In genomic region chr1:172148955-172149815, GRCm38 (mm10) we compare ENCODE assay signal across 8 mouse cellular contexts. TPM values are rescaled to one million over a fixed set of nuclear protein-coding genes. Genes with fewer than 3 reads are reported as not detected.
DNase-seq lines count a peak whose midpoint lies in the region; ATAC-seq and TF ChIP-seq lines count a peak whose summit lies in the region.

No protein-coding gene starts in this region.

- peak overlapping the region; percentile 82 for H3K4me2 ChIP-seq in heart, embryonic 11.5 days
- peak overlapping the region; percentile 97 for H3K4me2 ChIP-seq in CH12.LX (ENCODE audit: insufficient read depth, low read depth, poor library complexity, severe bottlenecking)
- peak overlapping the region; percentile 58 for H3K4me2 ChIP-seq in limb, embryonic 15.5 days

- H3K4me3 ChIP-seq in heart, embryonic 11.5 days (ENCODE audit: low read depth, low read length) = peak overlapping the region; percentile 93
- peak overlapping the region; percentile 96 to 100 (median 96) for H3K4me3 ChIP-seq in CH12.LX (replicated peaks in 1 of 3; ENCODE audit: low read depth in 2 of 3, low read length in 2 of 3, poor library complexity in 1 of 3)
- peak overlapping the region; percentile 91 for H3K4me3 ChIP-seq in embryonic fibroblast, embryonic 13.5 days (ENCODE audit: insufficient read depth, low read length)
- H3K4me3 ChIP-seq in limb, embryonic 15.5 days = peak overlapping the region; percentile 89
- H3K4me3 ChIP-seq in small intestine, adult 2 months (ENCODE audit: low read depth, low read length) = peak overlapping the region; percentile 76

- no peaks in the 10 kb centered on the region for H3K27me3 ChIP-seq in heart, embryonic 11.5 days (ENCODE audit: control insufficient read depth, insufficient read depth, low read length)
- no peaks in the 10 kb centered on the region for H3K27me3 ChIP-seq in CH12.LX (replicated peaks)
- no peaks in the 10 kb centered on the region for H3K27me3 ChIP-seq in limb, embryonic 15.5 days
- no peaks in the 10 kb centered on the region for H3K27me3 ChIP-seq in small intestine, adult 2 months (ENCODE audit: control insufficient read depth, insufficient read depth, low read length)

- dilution Hi-C loops in CH12.LX (cut with MboI; ENCODE audit: extremely low pct_ligation_motif_present, extremely low pct_unique_long_range_greater_than_20kb, low sequenced_read_pairs) = no loop called here

- 0 out of 2 replicates have a peak, but pooled peaks cover 4% of the 10 kb centered on the region for H3K4me1 ChIP-seq in heart, embryonic 11.5 days (ENCODE audit: control insufficient read depth, insufficient read depth, low read length)
- H3K4me1 ChIP-seq in CH12.LX (ENCODE audit: control insufficient read depth in 1 of 2, insufficient read depth in 2 of 2) = peaks cover 2 to 22% of the 10 kb centered on the region in 2 experiments; a peak in 3 of 4 replicates
- H3K4me1 ChIP-seq in embryonic fibroblast, embryonic 13.5 days (ENCODE audit: control insufficient read depth, insufficient read depth, low read length) = no peaks in the 10 kb centered on the region; the same call in 1 of the 2 replicates
- peaks cover 15% of the 10 kb centered on the region; the same call in 1 of the 2 replicates for H3K4me1 ChIP-seq in limb, embryonic 15.5 days
- peaks cover 2% of the 10 kb centered on the region; the same call in 1 of the 2 replicates for H3K4me1 ChIP-seq in small intestine, adult 2 months (ENCODE audit: control insufficient read depth, insufficient read depth, insufficient read length, low read length)

- no peak for TF ChIP-seq RAD21 in CH12.LX (IDR thresholded peaks at IDR 0.05; ENCODE audit: low read depth, low read length)

- WGBS in heart, embryonic 11.5 days (ENCODE audit: insufficient replicate concordance) = 17% methylated on average over 19 of the region's 19 CpGs
- 12% methylated on average over 19 of the region's 19 CpGs for WGBS in limb, embryonic 15.5 days
- WGBS in small intestine, adult 2 months = 6% methylated on average over 19 of the region's 19 CpGs

- peak overlapping the region; percentile 97 for H3K27ac ChIP-seq in heart, embryonic 11.5 days (ENCODE audit: low read depth, low read length)
- no peak overlapping the region for H3K27ac ChIP-seq in CH12.LX (ENCODE audit: insufficient read depth, low read depth)
- peak overlapping the region; percentile 88 for H3K27ac ChIP-seq in embryonic fibroblast, embryonic 13.5 days (ENCODE audit: insufficient read depth, low read length)
- peak overlapping the region; percentile 96 for H3K27ac ChIP-seq in limb, embryonic 15.5 days
- peak overlapping the region; percentile 80 for H3K27ac ChIP-seq in small intestine, adult 2 months (ENCODE audit: insufficient read depth, low read depth, low read length)

- no peak for TF ChIP-seq CTCF in CH12.LX (conservative IDR thresholded peaks at IDR 0.05 in 1 of 2, IDR thresholded peaks at IDR 0.05 in 1 of 2; ENCODE audit: low read depth in 2 of 2, low read length in 2 of 2)
- TF ChIP-seq CTCF in embryonic fibroblast, embryonic 13.5 days (IDR thresholded peaks at IDR 0.05; ENCODE audit: borderline replicate concordance, insufficient read depth, low read length) = no peak
- no peak for TF ChIP-seq CTCF in small intestine, adult 2 months (IDR thresholded peaks at IDR 0.05; ENCODE audit: extremely low read depth, insufficient read length, insufficient replicate concordance, low read depth, low read length)

- intact Hi-C loops in heart, postnatal 14 days (cut with DNase I) = loop anchor here (1.0 kb wide), 1 partner anchor 163 kb away; no protein-coding TSS in a partner anchor

- H3K9me3 ChIP-seq in heart, embryonic 11.5 days (replicated peaks; ENCODE audit: control insufficient read depth, low read length) = no peaks in the 10 kb centered on the region
- H3K9me3 ChIP-seq in CH12.LX (replicated peaks; ENCODE audit: low read length) = no peaks in the 10 kb centered on the region
- H3K9me3 ChIP-seq in limb, embryonic 15.5 days = no peaks in the 10 kb centered on the region

- DNase-seq in heart, postnatal 14 days = no peak
- DNase-seq in CH12.LX (ENCODE audit: extremely low read depth) = no peak
- DNase-seq in natural killer cell, adult 2 months (ENCODE audit: low spot score in 2 of 2) = no peak

- no peak; the same call in 1 of the 2 replicates for TF ChIP-seq POLR2A in CH12.LX (IDR thresholded peaks at IDR 0.05; ENCODE audit: low read depth, low read length)
- TF ChIP-seq POLR2A in embryonic fibroblast, embryonic 13.5 days (IDR thresholded peaks at IDR 0.05; ENCODE audit: low read depth, low read length) = no peak
- no peak for TF ChIP-seq POLR2A in small intestine, adult 2 months (IDR thresholded peaks at IDR 0.05; ENCODE audit: low read depth, low read length)

- TF ChIP-seq EP300 in CH12.LX (IDR thresholded peaks at IDR 0.05; ENCODE audit: low read length) = no peak; the same call in 1 of the 2 replicates

- peaks cover 22% of the 10 kb centered on the region for H3K36me3 ChIP-seq in heart, embryonic 11.5 days (ENCODE audit: control insufficient read depth, insufficient read depth, low read length)
- peaks cover 24 to 41% of the 10 kb centered on the region in 2 experiments for H3K36me3 ChIP-seq in CH12.LX (replicated peaks in 1 of 2; ENCODE audit: control insufficient read depth in 1 of 2, insufficient read depth in 1 of 2, low read length in 1 of 2)
- peaks cover 28% of the 10 kb centered on the region for H3K36me3 ChIP-seq in limb, embryonic 15.5 days
- H3K36me3 ChIP-seq in small intestine, adult 2 months (ENCODE audit: control insufficient read depth, insufficient read depth, low read length) = peaks cover 20% of the 10 kb centered on the region

- ATAC-seq in heart, embryonic 11.5 days (replicated peaks; ENCODE audit: insufficient number of reproducible peaks, low FRiP score, low TSS enrichment) = no peak
- ATAC-seq in limb, embryonic 15.5 days (ENCODE audit: insufficient number of reproducible peaks, low FRiP score, low TSS enrichment, low read depth) = no peak
- no peak for ATAC-seq in monocyte, adult 5-6 weeks (replicated peaks; ENCODE audit: insufficient number of reproducible peaks, low FRiP score, low TSS enrichment, poor library complexity, severe bottlenecking)

- peak overlapping the region; percentile 100 for H3K9ac ChIP-seq in heart, embryonic 11.5 days (ENCODE audit: low read depth, low read length)
- peak overlapping the region; percentile 99 for H3K9ac ChIP-seq in CH12.LX (ENCODE audit: insufficient read depth, low read depth)
- H3K9ac ChIP-seq in limb, embryonic 15.5 days = peak overlapping the region; percentile 99

- peaks cover 28% of the 10 kb centered on the region for H3K79me2 ChIP-seq in CH12.LX (replicated peaks; ENCODE audit: control insufficient read depth, extremely low read depth, insufficient read depth, poor library complexity, severe bottlenecking)

- in situ Hi-C loops in CH12.LX (cut with MboI; ENCODE audit: low pct_ligation_motif_present, low pct_unique_long_range_greater_than_20kb, low sequenced_read_pairs) = loop anchor here (5.0 kb wide), 1 partner anchor 163 kb away; no protein-coding TSS in a partner anchor

TF ChIP-seq in CH12.LX, 34 proteins besides CTCF, POLR2A, EP300 and RAD21:
- TF ChIP-seq MAX (IDR thresholded peaks at IDR 0.05; ENCODE audit: low read length) = peak; percentile 41; the same call in 1 of the 2 replicates
- no peak; the same call in 1 of the 2 replicates for TF ChIP-seq CHD1 (IDR thresholded peaks at IDR 0.05; ENCODE audit: low read depth, low read length)
- TF ChIP-seq MYC (IDR thresholded peaks at IDR 0.05; ENCODE audit: low read depth, low read length) = 0 out of 2 replicates have a peak, but pooled peaks have one; percentile 47
- no peak for TF ChIP-seq JUN (IDR thresholded peaks at IDR 0.05; ENCODE audit: insufficient read depth, low read depth, low read length)
- no peak for TF ChIP-seq ZNF384 (IDR thresholded peaks at IDR 0.05; ENCODE audit: low read depth, low read length)

RNA-seq across cellular contexts. Expression of gene Dcaf8, which starts 1.3 kb away (rescaled TPM):
- polyA plus RNA-seq in heart, embryonic 11.5 days (2014; fragmentation: Nextera tagmentation; extraction: Ambion mirVana) = 85.4 and 105 TPM in 2 replicates
- total RNA-seq in heart, postnatal 14 days (2021) = 100 to 1,000 TPM; 117 to 122 TPM
- 47.7 and 58.5 TPM in 2 replicates for total RNA-seq in CH12.LX (2012; rRNA removed)
- 46.2 and 50.1 TPM in 2 replicates for total RNA-seq in CH12.LX (2014; rRNA removed)
- 77.2 and 80.7 TPM in 2 replicates for polyA plus RNA-seq in CH12.LX (2012; ENCODE audit: insufficient read length, low read depth)
- 73.1 and 83.4 TPM in 2 replicates for polyA plus RNA-seq in embryonic fibroblast, embryonic 13.5 days (2011; ENCODE audit: insufficient read length, low read depth, missing spikeins)
- 134 and 143 TPM in 2 replicates for polyA plus RNA-seq in limb, embryonic 15.5 days (2015; fragmentation: Nextera tagmentation; extraction: Ambion mirVana)
- 14.6 and 26.7 TPM in 2 replicates for polyA plus RNA-seq in small intestine, adult 2 months (2012; rRNA removed)
- 77.0 to 164 TPM (median 136 TPM) in 3 replicates for total RNA-seq in monocyte, adult 5-6 weeks (2017)

RNA-seq across cellular contexts. Expression of gene Pex19, which starts 22.6 kb away (rescaled TPM):
- 120 and 139 TPM in 2 replicates for polyA plus RNA-seq in heart, embryonic 11.5 days (2014; fragmentation: Nextera tagmentation; extraction: Ambion mirVana)
- 100 to 1,000 TPM; 122 to 124 TPM for total RNA-seq in heart, postnatal 14 days (2021)
- total RNA-seq in CH12.LX (2012; rRNA removed) (43.5 and 46.0 TPM in 2 replicates), CH12.LX (2014; rRNA removed) (47.9 and 53.6 TPM in 2 replicates)
- 58.2 and 60.5 TPM in 2 replicates for polyA plus RNA-seq in CH12.LX (2012; ENCODE audit: insufficient read length, low read depth)
- 88.3 and 98.7 TPM in 2 replicates for polyA plus RNA-seq in embryonic fibroblast, embryonic 13.5 days (2011; ENCODE audit: insufficient read length, low read depth, missing spikeins)
- polyA plus RNA-seq in limb, embryonic 15.5 days (2015; fragmentation: Nextera tagmentation; extraction: Ambion mirVana) = 118 and 137 TPM in 2 replicates
- 40.5 and 55.1 TPM in 2 replicates for polyA plus RNA-seq in small intestine, adult 2 months (2012; rRNA removed)
- total RNA-seq in monocyte, adult 5-6 weeks (2017) = 42.1 to 57.3 TPM (median 52.1 TPM) in 3 replicates

RNA-seq across cellular contexts. Expression of gene Pea15a, which starts 57.4 kb away (rescaled TPM):
- 121 and 147 TPM in 2 replicates for polyA plus RNA-seq in heart, embryonic 11.5 days (2014; fragmentation: Nextera tagmentation; extraction: Ambion mirVana)
- total RNA-seq in heart, postnatal 14 days (2021) = 10 to 100 TPM; 71.1 to 77.7 TPM
- total RNA-seq in CH12.LX (2012; rRNA removed) (14.9 and 15.6 TPM in 2 replicates), CH12.LX (2014; rRNA removed) (21.5 and 23.7 TPM in 2 replicates)
- polyA plus RNA-seq in CH12.LX (2012; ENCODE audit: insufficient read length, low read depth) = 50.6 and 52.1 TPM in 2 replicates
- 140 and 154 TPM in 2 replicates for polyA plus RNA-seq in embryonic fibroblast, embryonic 13.5 days (2011; ENCODE audit: insufficient read length, low read depth, missing spikeins)
- 136 and 153 TPM in 2 replicates for polyA plus RNA-seq in limb, embryonic 15.5 days (2015; fragmentation: Nextera tagmentation; extraction: Ambion mirVana)
- 11.3 and 12.0 TPM in 2 replicates for polyA plus RNA-seq in small intestine, adult 2 months (2012; rRNA removed)
- 23.3 to 71.6 TPM (median 23.9 TPM) in 3 replicates for total RNA-seq in monocyte, adult 5-6 weeks (2017)
